Mouse (Mus musculus) heart, adult 9 months (tissue): Measurements from ENCODE around the gene Ntng1.

Source experiments
- DNase-seq, 2 experiments: peaks; one replicate each; pipeline ENCODE4 v3.0.0; 2022; ENCODE audit warnings: low spot score in 2 of 2

Gene Ntng1

GRCm38 (mm10) chr3:110055433-110055832 lies 88.4 kb downstream of the Ntng1 start:
- DNase-seq: no peak

- DNase-seq: no peak
Measured at GRCm38 (mm10) chr3:110054125-110054524, 89.7 kb downstream of the Ntng1 start.

GRCm38 (mm10) chr3:110048152-110048551 lies 95.7 kb downstream of the Ntng1 start:
- DNase-seq: no peak

- no peak for DNase-seq
Measured at GRCm38 (mm10) chr3:110046750-110047149, 97.1 kb downstream of the Ntng1 start.

- no peak for DNase-seq
Measured at GRCm38 (mm10) chr3:110044209-110044608, 99.6 kb downstream of the Ntng1 start.

- no peak for DNase-seq
Measured at GRCm38 (mm10) chr3:110043641-110044187, 100.1 kb downstream of the Ntng1 start.

GRCm38 (mm10) chr3:110022783-110023599 lies 120.8 kb downstream of the Ntng1 start:
- DNase-seq: no peak

- no peak for DNase-seq
Measured at GRCm38 (mm10) chr3:110010870-110011626, 132.8 kb downstream of the Ntng1 start.

- DNase-seq: no peak
Measured at GRCm38 (mm10) chr3:110010441-110010840, 133.4 kb downstream of the Ntng1 start.

GRCm38 (mm10) chr3:110000349-110000748 lies 143.5 kb downstream of the Ntng1 start:
- DNase-seq: no peak

GRCm38 (mm10) chr3:109995663-109996024 lies 148.2 kb downstream of the Ntng1 start:
- DNase-seq: no peak

- DNase-seq: no peak
Measured at GRCm38 (mm10) chr3:109994978-109995662, 148.7 kb downstream of the Ntng1 start.

- DNase-seq: no peak
Measured at GRCm38 (mm10) chr3:109984086-109984485, 159.7 kb downstream of the Ntng1 start.

GRCm38 (mm10) chr3:109977614-109978013 lies 166.2 kb downstream of the Ntng1 start:
- no peak for DNase-seq

- no peak for DNase-seq
Measured at GRCm38 (mm10) chr3:109975106-109975505, 168.7 kb downstream of the Ntng1 start.

- DNase-seq: no peak
Measured at GRCm38 (mm10) chr3:109971465-109971864, 172.3 kb downstream of the Ntng1 start.

- DNase-seq: no peak
Measured at GRCm38 (mm10) chr3:109970181-109970580, 173.6 kb downstream of the Ntng1 start.

GRCm38 (mm10) chr3:109962631-109963030 lies 181.2 kb downstream of the Ntng1 start:
- no peak for DNase-seq

- no peak for DNase-seq
Measured at GRCm38 (mm10) chr3:109942960-109943359, 200.9 kb downstream of the Ntng1 start.

- no peak for DNase-seq
Measured at GRCm38 (mm10) chr3:109937634-109938033, 206.2 kb downstream of the Ntng1 start.

- DNase-seq: peak; percentile 24 to 35
Measured at GRCm38 (mm10) chr3:109936275-109936674, 207.5 kb downstream of the Ntng1 start.

GRCm38 (mm10) chr3:109932261-109932660 lies 211.6 kb downstream of the Ntng1 start:
- peak; percentile 55 to 69 for DNase-seq
